Mouse (Mus musculus) embryonic facial prominence, embryonic 13.5 days (tissue): ENCODE measurements around the gene Mrps18b. TPM values are rescaled to one million over a fixed set of nuclear protein-coding genes. Genes with fewer than 3 reads are reported as not detected.

Source experiments
- ATAC-seq: fragments of 200-750 bp; cut with Nextera tagmentation; 2 replicates; pipeline ENCODE4 v1.8.0; 2017; ENCODE audit warnings: low read depth; ENCODE audit not compliant: insufficient number of reproducible peaks, insufficient read depth, low FRiP score, low TSS enrichment
- H3K27ac ChIP-seq: fragments of 300-500 bp; sonication (generic); 2 replicates; pipeline ENCODE4 v1.5.1; 2015; ENCODE audit warnings: moderate library complexity, mild to moderate bottlenecking, inconsistent platforms
- H3K27me3 ChIP-seq: fragments of 300-500 bp; sonication (generic); 2 replicates; pipeline ENCODE4 v1.6.1; 2015; ENCODE audit warnings: mild to moderate bottlenecking, inconsistent platforms
- H3K36me3 ChIP-seq: fragments of 300-500 bp; sonication (generic); 2 replicates; pipeline ENCODE4 v1.6.1; 2015; ENCODE audit warnings: mild to moderate bottlenecking, inconsistent platforms
- H3K4me1 ChIP-seq: fragments of 300-500 bp; sonication (generic); 2 replicates; pipeline ENCODE4 v1.6.1; 2015; ENCODE audit warnings: inconsistent platforms
- H3K4me2 ChIP-seq: fragments of 300-500 bp; sonication (generic); 2 replicates; pipeline ENCODE4 v1.6.1; 2015; ENCODE audit warnings: moderate library complexity, mild to moderate bottlenecking, inconsistent platforms
- H3K4me3 ChIP-seq: fragments of 300-500 bp; sonication (generic); 2 replicates; pipeline ENCODE4 v1.5.1; 2015; ENCODE audit warnings: mild to moderate bottlenecking, inconsistent platforms
- H3K9ac ChIP-seq: fragments of 300-500 bp; sonication (generic); 2 replicates; pipeline ENCODE4 v1.6.1; 2015; ENCODE audit warnings: mild to moderate bottlenecking, inconsistent platforms
- H3K9me3 ChIP-seq: fragments of 300-500 bp; sonication (generic); 2 replicates; pipeline ENCODE4 v1.6.1; 2016; ENCODE audit warnings: inconsistent platforms
- WGBS: fragments of 180-500 bp; shearing (Covaris S2); methylation state at CpG from one replicate; pipeline ENCODE4 v1.1.7; 2015; ENCODE audit warnings: mixed read lengths; 5-methylcytosine and 5-hydroxymethylcytosine counted together
- polyA plus RNA-seq: library from polyadenylated mRNA; unstranded; fragments of >200 nt; fragmentation: Nextera tagmentation; extraction: Ambion mirVana; gene quantifications from 2 replicates; pipeline ENCODE4 v1.2.1, GENCODE M21; 2015

The Mrps18b gene
- polyA plus RNA-seq, 1 experiment from 2014 or later: 69.9 TPM

DNA sequence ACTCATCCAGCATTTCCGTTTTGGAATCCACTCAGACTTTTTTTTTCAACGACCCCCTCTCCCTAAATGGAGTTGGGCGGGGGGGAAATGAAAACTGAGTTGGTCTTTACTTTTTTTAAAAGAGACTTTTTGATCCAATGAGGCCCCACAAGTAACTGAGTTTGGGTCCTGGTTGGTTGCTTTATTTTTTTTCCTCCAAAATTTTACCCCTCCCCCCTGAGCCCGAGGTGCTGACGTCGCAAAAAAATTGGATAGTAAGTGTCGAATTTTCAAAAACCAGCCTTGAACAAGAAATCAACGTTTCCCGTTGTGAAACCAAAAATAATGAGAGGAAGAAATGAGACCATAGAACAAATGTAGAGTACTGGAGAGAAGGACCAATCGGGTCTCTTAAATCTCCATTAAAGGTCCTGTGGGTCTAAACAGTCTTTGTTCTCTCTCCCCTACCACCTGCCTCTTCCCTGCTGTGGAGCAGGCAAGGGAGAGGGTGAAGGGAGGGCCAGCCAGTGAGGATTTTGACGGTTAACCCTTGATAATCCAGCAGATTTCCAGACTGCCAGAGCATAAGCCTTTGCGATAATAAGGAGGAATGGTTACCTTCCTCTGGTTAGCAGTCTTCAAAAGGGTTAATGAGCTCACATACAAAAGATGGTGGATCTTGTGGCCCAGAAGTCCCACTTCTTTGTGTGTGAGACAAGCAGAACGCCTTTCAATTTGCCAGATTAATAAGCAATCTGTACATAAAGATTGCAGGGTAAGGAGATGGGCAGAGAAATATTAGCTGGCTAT lies 1.5 kb upstream of the Mrps18b start:
- WGBS: under 1% methylated on average over 13 of the region's 13 CpGs
- ATAC-seq: no peak
- H3K9me3 ChIP-seq: no peaks in the 10 kb centered on the region
- H3K4me3 ChIP-seq: peak overlapping the region; percentile 72
- H3K27ac ChIP-seq: peak overlapping the region; percentile 97
- H3K36me3 ChIP-seq: peaks cover 15% of the 10 kb centered on the region
- H3K9ac ChIP-seq: peak overlapping the region; percentile 97
- no peaks in the 10 kb centered on the region for H3K27me3 ChIP-seq
- H3K4me1 ChIP-seq: peaks cover 26% of the 10 kb centered on the region
- H3K4me2 ChIP-seq: peak overlapping the region; percentile 93

DNA sequence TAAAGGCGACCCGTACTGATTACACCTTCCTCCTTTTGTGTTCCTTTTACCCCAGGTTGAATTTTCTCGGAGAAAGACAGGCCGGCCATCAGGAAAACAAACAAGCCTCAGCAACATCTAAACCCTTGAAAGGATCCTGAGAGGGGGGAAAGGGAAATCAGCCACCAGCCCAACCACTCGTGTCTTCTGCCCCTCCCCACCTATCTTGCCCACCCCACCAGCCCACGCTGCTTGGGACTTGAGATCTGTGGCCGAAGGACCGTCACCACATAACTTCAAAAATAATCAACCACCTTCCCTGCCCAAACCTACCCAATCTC lies 914 bp upstream of the Mrps18b start:
- Histone ChIP-seq H3K27me3 (no peaks in the 10 kb centered on the region), H3K4me2 (peak overlapping the region; percentile 93), H3K4me3 (peak overlapping the region; percentile 72), H3K27ac (peak overlapping the region; percentile 97), H3K4me1 (peaks cover 26% of the 10 kb centered on the region), H3K9ac (peak overlapping the region; percentile 97), H3K36me3 (peaks cover 21% of the 10 kb centered on the region), H3K9me3 (no peaks in the 10 kb centered on the region)
- no peak for ATAC-seq
- under 1% methylated on average over 8 of the region's 8 CpGs for WGBS

DNA sequence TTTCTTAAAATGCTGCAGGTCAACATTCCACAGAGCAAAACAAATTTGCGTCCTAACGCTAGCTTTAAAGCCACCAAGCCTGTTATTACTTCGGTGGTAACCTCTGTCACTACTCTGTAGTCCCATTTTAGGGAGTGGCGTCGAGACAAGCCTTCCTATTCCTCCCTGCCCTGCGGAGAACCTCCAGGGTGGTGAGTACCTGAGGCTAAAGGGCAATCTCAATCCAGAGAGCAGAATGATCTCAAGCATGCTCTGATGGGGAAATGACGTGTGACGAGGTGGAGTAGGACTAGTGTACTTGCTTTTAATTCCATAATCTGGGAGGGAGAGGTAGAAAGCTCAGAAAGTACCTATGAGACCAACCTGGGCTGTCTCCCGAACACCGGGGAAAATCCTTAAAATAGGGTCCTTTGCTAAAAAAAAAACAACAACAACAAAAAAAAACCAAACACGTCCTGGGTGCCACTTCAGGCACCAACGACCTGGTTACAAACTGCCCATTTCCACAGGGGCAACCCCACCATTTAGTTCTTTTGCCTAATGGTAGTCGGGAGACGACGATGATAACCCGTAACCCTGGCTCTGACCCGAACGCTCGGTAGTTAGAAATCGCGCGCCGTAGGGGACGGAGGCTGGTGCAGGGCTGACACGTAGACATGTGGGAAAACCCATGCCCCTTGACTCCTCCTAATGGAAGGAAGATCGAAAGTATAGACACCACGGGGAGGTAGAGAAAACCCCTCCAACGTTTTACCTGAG lies 472 bp downstream of the Mrps18b start:
- H3K4me2 ChIP-seq: peak overlapping the region; percentile 80
- peak overlapping the region; percentile 72 for H3K4me3 ChIP-seq
- no peaks in the 10 kb centered on the region for H3K9me3 ChIP-seq
- ATAC-seq: 0 out of 2 replicates have a peak, but pooled peaks have one; percentile 1
- no peaks in the 10 kb centered on the region for H3K27me3 ChIP-seq
- H3K27ac ChIP-seq: peak overlapping the region; percentile 97
- peaks cover 20% of the 10 kb centered on the region for H3K4me1 ChIP-seq
- 2% methylated on average over 28 of the region's 28 CpGs for WGBS
- peak overlapping the region; percentile 97 for H3K9ac ChIP-seq
- peaks cover 33% of the 10 kb centered on the region for H3K36me3 ChIP-seq

DNA sequence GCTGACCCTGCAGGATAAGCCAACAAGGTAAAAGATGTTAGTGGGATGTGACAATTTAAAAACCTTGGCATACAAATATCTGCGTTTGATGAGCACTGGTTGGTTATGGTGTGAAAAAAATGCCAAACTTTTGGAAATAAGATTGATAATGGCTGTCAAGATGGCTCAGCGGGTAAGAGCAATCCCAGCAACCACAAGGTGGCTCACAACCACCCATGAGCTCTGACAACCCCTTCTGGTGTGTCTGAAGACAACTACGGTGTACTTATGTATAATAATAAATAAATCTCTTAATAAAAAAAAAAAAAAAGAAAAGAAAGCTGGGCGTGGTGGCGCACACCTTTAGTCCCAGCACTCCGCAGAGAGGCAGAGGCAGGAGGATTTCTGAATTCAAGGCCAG lies 1.2 kb downstream of the Mrps18b start:
- 87% methylated on average over 6 of the region's 6 CpGs for WGBS
- H3K27ac ChIP-seq: no peak overlapping the region
- peak overlapping the region; percentile 72 for H3K4me3 ChIP-seq
- H3K9me3 ChIP-seq: no peaks in the 10 kb centered on the region
- peaks cover 15% of the 10 kb centered on the region for H3K4me1 ChIP-seq
- no peaks in the 10 kb centered on the region for H3K27me3 ChIP-seq
- H3K4me2 ChIP-seq: peak overlapping the region; percentile 80
- no peak for ATAC-seq
- H3K36me3 ChIP-seq: peaks cover 33% of the 10 kb centered on the region
- no peak overlapping the region for H3K9ac ChIP-seq

DNA sequence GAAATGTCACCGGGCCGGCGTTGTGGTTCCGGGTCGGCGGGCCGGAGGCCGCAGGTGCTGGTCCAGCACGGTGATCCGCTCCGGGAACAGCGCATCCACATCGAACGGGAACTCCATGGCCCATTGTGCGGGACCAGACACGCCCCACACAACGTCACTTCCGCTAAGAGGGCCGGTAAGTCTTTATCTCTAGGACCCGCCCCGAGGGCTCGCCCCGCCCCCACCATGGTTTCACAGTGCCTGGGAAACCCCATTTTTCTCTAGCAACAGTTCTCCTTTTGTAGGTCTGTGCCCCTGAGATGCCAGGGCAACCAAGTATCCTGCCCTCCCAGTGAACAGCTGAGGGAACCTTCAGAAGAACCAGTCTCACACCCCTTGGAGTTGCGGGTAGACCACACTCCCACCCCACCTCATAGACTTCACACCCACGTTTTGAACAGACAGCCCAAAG lies 6.2 kb downstream of the Mrps18b start, which contains the start of gene Atat1:
Gene Atat1 (minus strand): TSS at position 157 of the 451 bp plus-strand sequence.
- H3K4me3 ChIP-seq: peak within 1 kb of the TSS; percentile 75
- H3K9me3 ChIP-seq: no peaks in the 10 kb centered on the region
- H3K36me3 ChIP-seq: peaks cover 70% of the 10 kb centered on the region
- H3K27ac ChIP-seq: peak within 1 kb of the TSS; percentile 85
- ATAC-seq: peak; percentile 84
- peak within 1 kb of the TSS; percentile 85 for H3K9ac ChIP-seq
- 3% methylated on average over 25 of the region's 25 CpGs for WGBS
- H3K4me1 ChIP-seq: peaks cover 20% of the 10 kb centered on the region
- H3K27me3 ChIP-seq: no peaks in the 10 kb centered on the region
- H3K4me2 ChIP-seq: peak within 1 kb of the TSS; percentile 85

DNA sequence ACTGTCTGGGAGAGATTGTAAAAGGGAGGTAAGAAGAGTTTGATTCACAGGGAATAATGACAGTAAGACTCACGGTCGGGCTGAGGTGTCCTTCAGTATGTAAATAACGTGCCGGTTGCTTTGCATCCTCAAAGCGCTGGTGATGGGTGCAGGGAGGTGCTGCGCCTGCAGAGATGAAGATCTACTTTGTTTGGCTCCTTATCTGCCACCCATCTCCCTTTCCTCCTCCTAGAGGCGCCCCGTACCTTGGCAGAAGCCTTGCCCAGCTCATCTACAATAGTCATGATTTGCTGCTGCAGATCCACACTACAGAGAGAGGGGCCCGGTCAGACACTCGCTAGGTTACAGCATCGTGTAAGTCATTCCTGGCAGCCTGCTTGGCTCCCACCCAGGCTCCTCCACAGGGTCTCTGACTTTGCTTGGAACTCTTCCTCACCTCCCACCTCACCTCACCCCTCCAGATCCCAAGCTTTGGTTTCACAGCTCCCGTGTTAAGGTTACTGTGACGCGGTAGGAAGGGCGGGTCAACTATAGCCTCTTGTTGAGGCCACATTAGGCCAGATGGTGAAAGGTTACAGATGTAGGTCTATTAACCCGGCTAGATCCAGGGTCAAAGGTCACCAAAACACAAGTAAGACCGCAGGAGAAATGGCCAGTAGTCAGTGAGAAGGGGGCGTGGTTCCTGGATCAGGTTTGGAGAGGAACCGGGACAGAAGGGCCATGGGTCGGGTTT lies 6.8 kb downstream of the Mrps18b start:
- Histone ChIP-seq H3K4me2 (peak overlapping the region; percentile 85), H3K9ac (peak overlapping the region; percentile 85), H3K27ac (peak overlapping the region; percentile 85), H3K27me3 (no peaks in the 10 kb centered on the region), H3K36me3 (peaks cover 70% of the 10 kb centered on the region), H3K4me3 (peak overlapping the region; percentile 75), H3K9me3 (no peaks in the 10 kb centered on the region), H3K4me1 (peaks cover 20% of the 10 kb centered on the region)
- peak; percentile 20; the same call in 1 of the 2 replicates for ATAC-seq
- 21% methylated on average over 20 of the region's 20 CpGs for WGBS

DNA sequence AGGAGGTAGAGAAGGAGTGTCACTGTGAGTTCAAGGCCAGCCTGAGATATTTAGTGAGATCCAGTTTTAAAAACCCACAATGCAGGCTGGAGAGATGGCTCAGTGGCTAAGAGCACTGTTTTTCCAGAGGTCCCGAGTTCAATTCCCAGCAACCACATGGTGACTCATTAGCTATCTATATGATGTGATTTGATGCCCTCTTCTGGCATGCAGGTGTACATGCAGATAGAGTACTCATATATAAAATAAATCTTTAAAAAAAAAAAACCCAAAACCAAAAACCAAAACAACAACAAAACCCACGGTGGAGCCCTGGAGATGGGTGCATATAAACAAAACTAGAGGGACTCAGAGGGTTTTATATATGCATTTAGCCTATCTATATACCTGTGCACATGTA lies 8.6 kb downstream of the Mrps18b start:
- Histone ChIP-seq H3K36me3 (peaks cover 72% of the 10 kb centered on the region), H3K9me3 (no peaks in the 10 kb centered on the region), H3K9ac (no peak overlapping the region), H3K27ac (no peak overlapping the region), H3K27me3 (no peaks in the 10 kb centered on the region), H3K4me2 (no peak overlapping the region), H3K4me3 (no peak overlapping the region), H3K4me1 (peaks cover 20% of the 10 kb centered on the region)
- 70% methylated on average over 2 of the region's 2 CpGs for WGBS
- no peak for ATAC-seq

DNA sequence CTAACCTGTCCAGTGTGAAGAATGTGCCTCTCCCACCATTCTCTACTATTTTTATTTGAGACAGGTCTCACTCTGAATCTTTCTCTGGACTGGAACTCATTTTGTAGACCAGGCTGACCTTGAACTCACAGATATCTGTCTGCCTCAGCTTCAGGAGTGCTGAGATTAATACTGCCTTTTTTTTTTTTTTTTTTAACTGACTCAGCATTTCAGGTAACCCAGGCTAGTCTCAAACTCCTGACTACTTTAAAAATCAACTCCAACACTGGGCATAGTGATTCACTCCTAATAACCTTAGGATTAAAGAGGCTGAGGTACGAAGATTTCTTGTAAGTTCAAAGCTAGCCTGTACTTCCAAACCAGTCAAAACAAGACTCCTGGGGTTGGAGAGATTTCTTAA lies 10.6 kb downstream of the Mrps18b start:
- no peak for ATAC-seq
- WGBS: 98% methylated on average over 1 of the region's 1 CpGs
- peaks cover 74% of the 10 kb centered on the region for H3K36me3 ChIP-seq

DNA sequence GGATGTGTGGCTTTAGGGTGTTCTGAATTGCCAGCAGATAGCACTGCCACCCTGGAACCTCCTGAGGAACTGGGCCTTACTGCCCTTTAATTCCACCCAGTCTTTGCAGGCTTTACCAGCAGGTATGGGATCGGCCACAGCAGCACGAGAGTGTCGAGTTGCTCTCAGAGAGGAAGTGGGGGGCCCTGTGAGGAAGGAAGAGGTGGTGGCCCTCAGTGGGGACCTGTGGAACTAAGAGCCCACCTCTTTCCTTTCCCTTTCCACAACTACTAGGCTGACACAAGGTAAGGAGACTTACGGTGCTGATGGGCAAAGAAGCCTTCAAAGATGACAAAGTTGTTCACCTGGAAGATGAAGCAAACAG lies 12.2 kb downstream of the Mrps18b start:
- H3K4me3 ChIP-seq: no peak overlapping the region
- peaks cover 90% of the 10 kb centered on the region for H3K36me3 ChIP-seq
- H3K9ac ChIP-seq: no peak overlapping the region
- H3K27ac ChIP-seq: 0 out of 2 replicates have a peak overlapping the region, but pooled peaks have one; percentile 2
- H3K27me3 ChIP-seq: no peaks in the 10 kb centered on the region
- ATAC-seq: no peak
- H3K4me1 ChIP-seq: peaks cover 12% of the 10 kb centered on the region
- no peaks in the 10 kb centered on the region for H3K9me3 ChIP-seq
- 87% methylated on average over 4 of the region's 4 CpGs for WGBS
- H3K4me2 ChIP-seq: no peak overlapping the region

More for the DNA sequence above, 10.6 kb downstream of the Mrps18b start:
- H3K27ac ChIP-seq: no peak overlapping the region
- H3K27me3 ChIP-seq: no peaks in the 10 kb centered on the region
- no peaks in the 10 kb centered on the region for H3K9me3 ChIP-seq
- H3K9ac ChIP-seq: no peak overlapping the region
- no peak overlapping the region for H3K4me3 ChIP-seq
- no peak overlapping the region for H3K4me2 ChIP-seq
- H3K4me1 ChIP-seq: peaks cover 20% of the 10 kb centered on the region

DNA sequence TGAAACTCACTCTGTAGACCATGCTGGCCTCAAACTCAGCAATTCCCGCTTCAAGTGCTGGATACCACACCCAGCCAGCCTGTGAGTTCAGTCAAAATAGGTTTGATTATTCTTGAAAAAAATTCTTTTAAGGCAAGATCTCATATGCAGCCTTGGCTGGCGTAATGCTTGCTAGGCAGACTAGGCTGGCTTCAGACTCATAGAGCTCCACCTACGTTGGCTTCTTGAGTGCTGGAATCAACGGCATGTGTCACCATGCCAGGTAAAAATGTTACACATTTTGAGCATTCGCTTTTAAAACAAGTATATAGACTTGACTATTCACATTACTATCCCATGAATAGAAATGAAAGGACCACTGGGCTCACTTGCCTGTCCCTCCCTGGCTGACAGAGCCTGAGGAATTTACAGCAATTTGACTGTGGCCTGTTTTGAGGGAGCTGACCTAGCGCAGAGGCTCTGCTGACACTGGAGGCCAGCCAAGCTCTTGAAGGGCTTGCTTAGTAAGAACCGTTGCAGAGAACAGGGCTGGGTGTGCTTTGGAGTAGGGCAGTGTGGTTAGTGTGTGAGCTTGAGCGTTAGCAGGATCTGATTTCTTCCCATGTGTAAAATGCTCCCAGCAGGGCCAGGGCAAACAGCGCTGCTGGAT lies 12.7 kb downstream of the Mrps18b start:
- Histone ChIP-seq H3K4me1 (peaks cover 7% of the 10 kb centered on the region), H3K9me3 (no peaks in the 10 kb centered on the region), H3K4me3 (no peak overlapping the region), H3K27ac (0 out of 2 replicates have a peak overlapping the region, but pooled peaks have one; percentile 2), H3K36me3 (peaks cover 92% of the 10 kb centered on the region), H3K27me3 (no peaks in the 10 kb centered on the region), H3K9ac (no peak overlapping the region), H3K4me2 (no peak overlapping the region)
- 90% methylated on average over 9 of the region's 9 CpGs for WGBS
- ATAC-seq: no peak

DNA sequence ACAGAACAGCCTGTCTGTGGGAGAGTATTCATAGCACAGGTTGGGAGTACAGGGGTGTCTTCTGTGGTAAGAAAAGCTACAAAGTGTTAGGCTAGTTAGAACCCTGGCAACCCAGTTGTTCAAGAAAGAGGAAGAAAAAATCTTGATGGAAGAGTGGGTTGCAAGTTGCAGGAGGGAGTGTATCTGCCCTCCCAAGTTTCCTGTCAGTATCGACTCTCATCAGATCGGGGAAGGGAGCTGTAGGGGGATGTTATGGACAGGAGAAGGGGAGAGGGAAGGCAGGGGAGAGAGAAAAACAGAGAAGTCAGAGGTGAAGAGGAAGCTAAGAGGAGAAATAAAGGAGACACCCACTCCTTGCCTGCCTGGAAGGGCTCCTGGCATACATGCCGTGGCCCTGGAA lies 15.6 kb downstream of the Mrps18b start:
- Histone ChIP-seq H3K9me3 (no peaks in the 10 kb centered on the region), H3K27ac (no peak overlapping the region), H3K4me2 (no peak overlapping the region), H3K4me3 (no peak overlapping the region), H3K9ac (no peak overlapping the region), H3K27me3 (no peaks in the 10 kb centered on the region), H3K36me3 (peaks cover 73% of the 10 kb centered on the region), H3K4me1 (peaks cover 19% of the 10 kb centered on the region)
- no peak for ATAC-seq
- WGBS: 80% methylated on average over 3 of the region's 3 CpGs
